Mouse (Mus musculus) heart, postnatal 14 days (tissue): ENCODE data around the gene Smug1. TPM values are rescaled to one million over a fixed set of nuclear protein-coding genes. Genes with fewer than 3 reads are reported as not detected.

Experiments used
- DNase-seq, 2 experiments: peaks; one replicate each; pipeline ENCODE4 v3.0.0; 2021 to 2022
- intact Hi-C: fragments of 180-260 bp; cut with DNase I; formaldehyde crosslinking; loops from one replicate; pipeline ENCODE4 v1.15.1; 2025
- total RNA-seq, 2 experiments: library from RNA; stranded (reverse); gene quantifications; 2 replicates each; pipeline ENCODE4 v1.2.3; 2021

Smug1 gene
- total RNA-seq, 2 experiments from 2014 or later: 13.5 to 14.0 TPM

DNA sequence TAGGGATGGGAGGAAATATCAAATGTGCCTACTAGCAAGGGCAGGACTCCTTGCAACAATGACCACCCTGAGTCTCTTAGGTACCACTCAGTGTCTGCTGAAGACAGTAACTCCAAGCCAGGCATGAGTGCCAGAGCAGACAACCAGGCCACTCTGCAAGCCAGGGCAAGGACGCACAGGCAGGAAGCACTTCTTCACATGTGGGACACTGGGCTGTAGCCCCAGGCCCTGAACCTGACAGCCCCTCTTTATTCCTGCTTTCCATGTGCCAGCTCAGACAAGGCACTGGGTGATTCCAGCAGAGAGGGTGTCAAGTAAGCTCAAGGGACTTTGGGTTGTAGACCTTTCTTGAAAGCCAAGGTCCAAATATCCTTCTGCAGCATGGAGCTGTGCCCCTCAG is 11.9 kb upstream of the Smug1 start:
- intact Hi-C loops: loop anchor here (1.0 to 5.0 kb wide), 2 partner anchors 191 to 421 kb away; no protein-coding TSS in a partner anchor
- DNase-seq: no peak

DNA sequence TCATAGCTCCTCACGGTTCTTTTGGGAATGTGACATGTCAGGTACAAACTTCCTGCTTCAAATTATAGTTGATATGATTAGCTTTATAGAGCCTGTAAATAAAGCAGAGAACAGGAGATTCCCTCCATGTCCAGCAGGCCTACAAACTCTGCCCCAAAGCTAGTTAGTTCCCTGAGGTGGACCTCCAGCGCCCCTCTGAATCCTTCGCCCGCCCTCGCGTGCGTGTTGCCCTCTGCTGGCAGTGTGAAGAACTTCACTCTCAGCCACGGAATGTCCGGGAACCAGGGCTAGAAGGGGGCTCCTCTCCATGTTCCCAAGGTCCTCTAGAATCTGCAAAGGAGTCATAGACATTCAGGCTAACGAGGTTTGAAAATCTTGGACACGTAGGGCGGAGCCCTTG is 11.2 kb upstream of the Smug1 start:
- DNase-seq: peak in 1 of 2 experiments; percentile 65
- intact Hi-C loops: loop anchor here (1.0 to 5.0 kb wide), 2 partner anchors 191 to 421 kb away; no protein-coding TSS in a partner anchor

DNA sequence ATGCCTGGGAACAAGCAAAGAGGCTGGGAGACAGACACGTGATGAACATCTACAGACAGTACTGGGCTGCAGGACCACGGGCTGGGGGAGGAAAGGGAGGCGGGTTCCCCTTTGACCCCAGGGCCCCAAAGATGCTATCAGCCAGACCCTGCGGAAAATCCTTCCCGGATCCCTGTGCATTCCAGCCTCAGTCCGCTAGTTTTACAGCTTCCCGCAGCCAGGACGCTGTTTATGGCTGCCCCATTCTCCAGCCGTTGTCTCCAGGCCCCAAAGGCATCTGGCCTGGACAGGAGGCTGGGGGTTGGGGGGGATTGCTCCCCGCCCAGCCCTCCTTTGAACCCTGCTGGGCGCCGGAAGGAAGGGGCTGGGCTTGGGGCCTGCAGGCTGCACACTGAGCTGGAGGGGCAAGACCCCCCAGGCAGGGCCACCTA is 10.7 kb upstream of the Smug1 start:
- intact Hi-C loops: loop anchor here (1.0 to 5.0 kb wide), 2 partner anchors 190 to 420 kb away; no protein-coding TSS in a partner anchor
- no peak for DNase-seq

DNA sequence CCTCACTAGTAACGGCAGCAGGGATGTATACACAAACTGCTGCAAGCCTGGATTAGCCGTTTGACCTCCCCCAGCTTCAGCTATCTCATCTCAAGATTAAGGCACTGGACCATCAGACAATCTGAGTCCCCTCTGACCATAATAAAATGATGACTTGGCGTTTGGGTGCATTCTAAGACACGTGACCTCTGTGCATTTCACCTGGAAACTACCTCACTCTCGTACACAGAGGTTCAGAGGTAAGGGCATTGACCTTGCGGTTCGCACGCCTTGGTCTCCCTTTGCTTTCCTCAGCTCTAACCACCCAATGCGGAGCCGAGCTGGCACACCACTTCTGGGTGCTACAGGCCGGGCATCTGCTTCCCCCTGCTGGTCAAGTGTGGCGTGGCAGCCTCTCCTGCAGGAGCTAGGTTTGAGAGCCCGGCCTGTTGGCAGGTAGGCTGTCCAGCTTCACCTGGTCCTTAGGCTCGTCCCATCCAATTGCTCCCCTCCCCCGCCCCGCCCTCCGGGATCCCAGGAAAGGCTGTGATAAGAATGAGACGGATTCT is 10.1 kb upstream of the Smug1 start:
- intact Hi-C loops: loop anchor here (5.0 kb wide), 1 partner anchor 420 kb away; no protein-coding TSS in a partner anchor
- peak; percentile 90 to 94 for DNase-seq

DNA sequence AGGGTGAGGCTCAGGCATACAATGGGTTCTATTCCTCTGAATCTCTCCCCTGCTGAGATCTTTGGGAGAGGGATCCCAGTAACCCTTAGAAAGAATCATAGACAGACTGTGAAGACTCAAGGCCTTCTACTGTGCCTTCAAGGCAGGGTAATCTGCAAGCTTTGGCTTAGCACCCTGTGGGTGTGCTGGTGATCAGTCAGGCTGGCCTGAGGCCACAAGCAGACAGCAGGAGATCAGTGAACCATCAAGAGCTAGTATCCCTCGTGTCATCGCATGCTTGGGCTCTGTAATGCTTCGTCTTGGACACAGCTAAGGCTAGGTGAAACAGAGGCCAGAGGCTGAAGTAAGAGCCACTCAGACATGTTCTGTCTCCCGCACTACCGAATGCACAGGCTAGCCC is 6.4 kb upstream of the Smug1 start:
- no peak for DNase-seq
- intact Hi-C loops: loop anchor here (2.0 kb wide), 1 partner anchor 186 kb away; no protein-coding TSS in a partner anchor

DNA sequence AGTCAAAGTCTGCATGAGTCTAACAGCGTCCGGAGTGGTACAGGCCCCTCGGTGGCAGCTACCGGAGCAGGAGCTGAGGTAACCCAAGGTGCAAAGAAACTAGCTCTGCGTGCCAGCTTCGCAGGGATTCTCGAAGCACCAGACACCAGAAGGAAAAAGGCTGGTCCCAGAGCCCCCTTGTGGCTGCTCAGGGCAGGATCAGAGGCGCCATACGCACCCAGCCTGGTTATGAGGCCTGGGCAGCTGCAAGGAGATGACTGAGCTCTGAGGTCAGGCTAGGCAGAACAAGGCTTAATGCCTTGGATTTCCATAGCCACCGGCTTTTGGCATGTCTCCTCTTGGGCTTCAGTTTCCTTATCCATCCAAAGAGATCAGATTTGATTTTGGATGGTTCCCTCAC is 5.6 kb upstream of the Smug1 start:
- intact Hi-C loops: loop anchor here (2.0 kb wide), 1 partner anchor 186 kb away; no protein-coding TSS in a partner anchor
- peak; percentile 57 to 73 for DNase-seq

DNA sequence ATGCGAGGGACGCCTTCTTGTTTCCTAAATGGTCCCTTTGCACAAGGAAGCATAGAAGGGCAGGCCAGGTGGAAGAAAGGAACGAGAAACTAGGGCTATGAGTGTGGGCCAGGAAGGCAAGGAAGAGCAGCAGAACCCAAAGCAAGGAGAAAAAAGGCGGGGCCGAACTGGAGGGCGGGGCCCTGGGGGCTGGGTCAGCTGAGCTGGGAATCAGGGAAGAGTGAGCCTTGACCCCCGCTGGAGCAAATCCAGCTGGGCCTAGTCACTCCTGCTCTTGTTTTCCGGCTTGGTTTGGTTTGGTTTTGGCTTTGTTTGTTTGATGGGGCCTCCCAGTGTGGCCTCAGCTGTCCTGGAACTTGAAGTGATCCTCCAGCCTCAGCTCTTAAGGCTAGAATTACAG is 4.4 kb upstream of the Smug1 start:
- intact Hi-C loops: no loop called here
- no peak for DNase-seq

DNA sequence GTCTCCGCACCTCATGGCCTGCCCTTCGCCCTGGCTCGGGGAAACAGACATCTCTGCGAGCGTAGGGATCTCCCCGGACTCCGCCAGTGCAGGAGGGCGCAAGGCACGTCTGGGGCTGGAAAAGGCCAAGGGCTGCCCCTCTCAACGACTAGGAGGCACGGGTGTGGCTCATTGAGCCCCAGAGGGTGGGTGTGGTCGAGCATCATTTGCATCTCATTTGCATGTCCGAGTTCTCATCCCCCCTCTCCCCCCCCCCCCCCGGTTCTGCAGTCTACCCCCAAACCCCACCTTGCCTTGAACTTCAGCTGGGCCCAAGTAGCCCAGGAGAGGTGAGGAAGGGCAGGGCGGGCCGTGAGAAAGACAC is 3.4 kb upstream of the Smug1 start:
- no peak for DNase-seq
- intact Hi-C loops: no loop called here

DNA sequence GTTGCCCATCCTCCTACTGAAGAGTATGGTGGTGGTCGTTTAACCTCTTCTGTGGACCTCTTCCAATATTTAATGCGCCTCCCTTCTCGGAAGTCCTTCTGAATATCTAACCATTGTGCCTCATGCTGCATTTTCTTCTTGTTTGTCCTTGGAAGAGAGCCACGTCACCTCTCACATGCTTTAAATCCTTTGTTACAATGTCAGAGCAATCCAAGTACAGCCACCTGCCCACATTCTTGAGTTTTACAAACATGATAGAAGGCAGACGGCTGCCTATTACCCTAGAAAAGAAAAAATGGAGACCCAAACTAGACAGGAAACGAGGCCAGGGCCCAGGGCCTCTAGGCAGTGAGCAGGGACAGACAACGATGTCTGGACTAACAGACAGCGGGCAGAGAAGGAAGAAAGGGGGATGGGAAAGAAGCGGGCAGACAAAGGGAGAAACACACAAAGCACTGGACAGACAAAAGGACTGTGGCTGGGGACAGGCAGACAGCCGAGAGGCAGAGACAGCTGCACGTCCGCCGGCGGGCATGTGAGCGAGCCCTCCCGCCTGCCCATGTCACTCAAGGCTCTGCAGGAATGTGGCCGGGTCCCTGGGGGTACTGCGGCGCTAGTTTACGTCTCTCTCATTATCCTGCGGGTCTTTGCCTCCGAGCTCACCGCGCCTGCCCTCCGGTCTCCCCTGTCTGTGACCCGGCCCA is 2.9 kb upstream of the Smug1 start:
- intact Hi-C loops: no loop called here
- no peak for DNase-seq

DNA sequence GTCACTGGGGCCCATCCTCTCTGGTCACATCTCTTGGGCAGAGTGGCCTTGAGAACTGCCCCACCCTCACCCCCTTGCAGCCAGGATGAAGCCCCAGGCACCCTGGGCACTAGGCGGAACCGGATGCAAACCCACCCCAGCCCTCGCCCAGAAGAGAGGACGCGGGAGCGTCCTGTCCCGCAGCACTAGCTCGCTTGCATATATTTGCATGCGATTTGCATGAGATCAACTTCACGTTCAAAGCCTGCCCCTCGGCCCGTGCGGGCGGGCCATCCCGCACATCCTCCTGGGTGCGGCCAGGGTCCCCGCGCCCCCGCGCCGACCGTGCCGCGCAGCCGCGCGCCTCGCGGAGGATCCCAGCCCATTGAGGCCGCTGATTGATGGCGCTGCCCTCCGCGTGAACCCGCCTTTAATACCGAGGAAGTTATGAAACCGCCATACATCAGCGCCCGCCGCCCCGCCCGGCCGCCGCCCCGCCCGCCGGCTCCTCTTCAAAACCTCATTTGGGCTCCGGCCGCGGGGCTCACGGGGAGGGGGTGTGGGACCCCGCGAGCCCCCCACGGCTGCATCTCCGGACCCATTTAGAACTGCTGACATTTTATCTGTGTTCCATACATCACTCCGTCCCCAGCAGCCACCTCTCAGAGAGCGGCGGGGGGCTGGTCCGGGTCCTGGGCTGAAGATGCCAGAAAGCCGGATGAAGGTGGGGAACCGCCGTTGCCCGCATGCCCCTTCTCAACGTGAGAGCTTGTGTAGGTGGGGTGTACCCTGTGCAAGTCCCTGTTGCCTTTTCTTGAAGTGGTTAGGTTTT is 2.1 kb upstream of the Smug1 start:
- no peak for DNase-seq
- intact Hi-C loops: no loop called here

DNA sequence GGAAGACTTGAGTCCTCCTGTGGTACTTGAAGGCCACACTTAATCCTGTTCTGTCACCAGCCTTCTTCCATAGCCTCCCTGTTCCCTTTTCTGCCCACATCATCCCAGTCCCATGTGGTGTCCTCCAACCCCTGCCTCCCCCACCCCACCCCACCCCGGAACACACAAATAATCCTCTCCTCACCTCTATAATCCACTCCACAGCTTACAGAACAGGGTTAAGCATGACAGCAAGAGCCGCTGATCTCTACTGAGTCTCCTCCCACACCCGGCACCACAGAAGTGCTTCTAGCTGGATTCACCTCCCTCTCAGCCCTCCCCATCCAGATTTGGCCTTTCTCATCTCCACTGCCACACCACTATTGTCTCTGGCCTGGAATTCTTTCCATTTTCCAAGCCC is 894 bp upstream of the Smug1 start:
- intact Hi-C loops: no loop called here
- DNase-seq: no peak

DNA sequence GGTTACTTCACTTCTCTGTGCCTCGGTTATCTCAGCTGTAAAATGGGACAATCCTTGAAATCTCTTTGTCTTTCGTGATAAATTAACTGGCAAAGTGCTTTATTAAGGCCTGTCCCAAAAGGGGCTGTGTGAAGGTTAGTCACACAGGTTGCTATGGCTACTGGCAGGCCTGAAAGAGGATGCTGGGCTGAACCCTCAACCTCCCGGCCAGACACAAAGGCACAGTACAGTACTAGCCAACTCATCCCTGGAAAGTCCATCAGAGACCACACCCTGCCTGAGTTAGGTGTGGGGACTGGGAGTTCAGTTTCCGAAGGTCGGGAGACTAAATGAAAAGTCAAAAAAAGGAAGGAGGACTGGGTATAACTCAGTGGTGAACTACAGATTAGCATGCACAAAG is 968 bp downstream of the Smug1 start:
- intact Hi-C loops: loop anchor here (2.0 kb wide), 2 partner anchors 153 to 179 kb away; no protein-coding TSS in a partner anchor
- DNase-seq: no peak

DNA sequence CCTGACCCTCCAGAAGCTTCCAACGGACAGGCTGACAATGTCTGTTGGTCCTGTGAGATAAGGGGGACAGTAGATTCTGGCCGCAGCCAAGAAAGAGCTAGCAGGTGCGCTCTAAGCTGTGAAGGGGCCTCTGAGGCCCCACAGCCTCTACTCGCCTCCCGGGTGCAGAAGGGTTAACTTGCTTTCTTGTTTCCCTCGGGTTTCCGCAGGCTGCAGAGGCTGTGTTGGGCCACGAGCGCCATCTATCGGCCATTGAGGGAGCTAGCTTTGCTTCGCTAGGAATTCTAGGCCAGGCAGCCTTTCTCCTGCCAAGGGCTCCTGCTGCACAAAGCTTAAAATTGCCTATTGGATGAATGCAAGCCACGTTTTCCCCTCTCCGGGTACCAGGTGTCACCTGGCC is 1.5 kb downstream of the Smug1 start:
- intact Hi-C loops: loop anchor here (2.0 kb wide), 2 partner anchors 153 to 179 kb away; no protein-coding TSS in a partner anchor
- DNase-seq: peak; percentile 89 to 94

DNA sequence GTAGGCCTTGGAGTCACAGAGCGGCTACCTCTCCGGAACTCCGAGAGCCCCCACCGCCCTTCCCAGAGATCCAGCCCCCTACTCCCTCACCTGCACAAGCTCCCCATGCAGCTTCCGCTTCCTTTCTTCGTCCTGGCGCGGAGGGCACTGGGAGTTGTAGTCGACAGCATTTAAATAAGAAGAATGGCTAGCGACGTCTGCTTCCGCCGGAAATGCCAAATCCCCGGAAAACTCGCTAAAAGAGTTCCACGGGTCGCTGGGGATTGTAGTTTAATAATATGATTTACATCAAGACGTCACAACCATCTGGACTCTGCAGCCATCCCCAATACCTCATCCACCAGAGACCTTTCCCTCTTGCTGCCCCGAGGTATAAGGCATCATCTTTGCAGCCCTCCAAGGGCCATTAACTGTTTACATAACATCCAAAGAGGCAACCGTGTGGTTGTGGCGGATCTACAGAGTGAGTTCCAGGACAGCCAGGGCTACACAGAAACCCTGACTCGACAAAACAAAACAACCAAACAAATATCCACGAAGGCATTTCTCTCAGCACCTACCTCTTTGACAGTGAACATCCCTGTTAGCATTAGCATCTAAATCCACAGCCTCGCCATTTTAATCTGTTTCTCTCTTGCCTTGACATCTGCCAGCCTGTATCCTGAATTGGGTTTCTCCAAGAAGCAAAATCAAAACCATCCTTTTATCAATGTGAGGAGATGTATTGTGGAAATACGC is 3.5 kb downstream of the Smug1 start:
- peak; percentile 84 to 91 for DNase-seq
- intact Hi-C loops: no loop called here

DNA sequence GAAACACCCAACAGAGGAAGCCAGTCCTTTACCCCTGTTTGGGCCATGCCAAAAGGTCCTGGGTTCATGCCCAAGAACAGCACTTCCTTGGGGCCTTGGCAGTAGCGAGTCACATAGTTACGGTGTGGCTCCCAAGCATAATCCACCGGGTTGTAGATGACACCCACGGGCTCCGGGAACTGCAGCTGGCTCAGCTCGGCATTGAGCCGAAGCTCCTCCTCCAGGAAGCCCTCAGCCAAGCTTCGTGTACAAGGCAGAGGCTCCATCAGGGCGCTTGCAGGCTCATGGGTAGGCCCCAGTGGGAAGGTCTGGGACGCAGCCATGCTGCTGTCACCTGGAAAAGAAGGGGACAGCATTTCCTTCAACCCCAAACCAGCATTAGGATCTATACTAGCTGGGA is 9.3 kb downstream of the Smug1 start:
- DNase-seq: no peak

DNA sequence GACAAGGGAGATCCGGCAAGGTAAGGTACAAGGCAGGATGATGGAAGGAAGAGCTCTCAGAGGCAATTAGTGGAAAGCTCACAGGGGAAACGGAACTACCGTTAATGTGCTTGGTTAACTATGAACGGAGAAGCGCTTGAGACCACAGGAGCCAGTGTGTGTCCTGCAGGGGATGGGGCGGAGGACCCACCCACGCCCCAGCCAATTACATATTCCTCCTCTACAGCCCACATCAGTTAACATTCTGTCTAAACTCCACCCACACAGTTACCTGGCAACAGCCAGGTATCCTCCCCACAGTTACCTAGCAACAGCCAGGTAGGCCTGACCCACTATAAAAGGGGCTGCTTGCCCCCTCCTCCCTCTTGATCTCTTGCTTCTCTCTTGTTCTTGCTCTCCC is 10.0 kb downstream of the Smug1 start:
- DNase-seq: no peak
- intact Hi-C loops: no loop called here

More for the DNA sequence above, 9.3 kb downstream of the Smug1 start:
- intact Hi-C loops: no loop called here

DNA sequence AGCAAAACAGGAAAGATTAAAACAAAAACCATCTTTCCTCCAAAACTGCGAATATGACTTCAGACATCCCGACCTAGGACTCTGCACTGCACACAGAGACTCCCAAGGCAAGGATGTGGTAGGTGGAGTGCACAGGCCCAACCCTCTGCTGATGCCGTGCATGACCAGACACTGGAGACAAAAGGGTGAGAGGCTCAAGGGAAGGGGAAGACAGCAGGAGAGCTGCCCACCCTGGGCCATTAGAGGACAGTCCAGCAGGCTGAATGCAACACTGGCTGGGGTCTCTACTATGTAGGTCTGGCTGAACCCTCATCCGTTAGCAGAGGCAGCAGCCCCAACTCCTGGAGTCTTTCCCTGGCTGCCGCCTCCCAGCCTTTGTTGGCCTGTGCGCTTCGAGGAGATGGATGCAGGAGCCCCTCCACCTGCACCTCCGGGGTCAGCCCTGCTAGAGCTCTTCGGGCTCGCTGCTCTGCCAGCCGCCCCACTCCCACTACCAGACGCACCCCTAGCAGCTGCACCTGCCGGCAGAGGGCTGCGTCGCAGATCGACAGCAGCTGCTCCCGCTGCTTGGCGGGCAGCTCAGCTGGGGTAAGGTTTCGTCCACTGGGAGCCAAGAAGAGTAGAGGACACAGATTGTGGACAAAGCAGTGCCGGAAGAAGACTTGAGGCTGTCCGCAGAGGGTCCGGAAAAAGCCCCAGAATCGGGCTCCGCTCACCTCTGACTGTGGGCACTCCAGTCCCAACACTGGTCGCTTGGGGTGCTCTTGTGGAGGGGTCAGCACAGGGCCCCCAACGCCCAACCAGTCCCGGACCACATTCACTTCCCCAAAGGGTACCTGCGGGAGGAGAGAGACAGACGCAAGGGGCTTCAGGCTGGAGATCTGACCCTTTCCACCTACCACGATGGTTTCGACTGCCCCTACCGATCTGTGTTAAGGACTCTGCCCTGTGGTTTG is 11.2 kb downstream of the Smug1 start:
- no peak for DNase-seq
- intact Hi-C loops: no loop called here

DNA sequence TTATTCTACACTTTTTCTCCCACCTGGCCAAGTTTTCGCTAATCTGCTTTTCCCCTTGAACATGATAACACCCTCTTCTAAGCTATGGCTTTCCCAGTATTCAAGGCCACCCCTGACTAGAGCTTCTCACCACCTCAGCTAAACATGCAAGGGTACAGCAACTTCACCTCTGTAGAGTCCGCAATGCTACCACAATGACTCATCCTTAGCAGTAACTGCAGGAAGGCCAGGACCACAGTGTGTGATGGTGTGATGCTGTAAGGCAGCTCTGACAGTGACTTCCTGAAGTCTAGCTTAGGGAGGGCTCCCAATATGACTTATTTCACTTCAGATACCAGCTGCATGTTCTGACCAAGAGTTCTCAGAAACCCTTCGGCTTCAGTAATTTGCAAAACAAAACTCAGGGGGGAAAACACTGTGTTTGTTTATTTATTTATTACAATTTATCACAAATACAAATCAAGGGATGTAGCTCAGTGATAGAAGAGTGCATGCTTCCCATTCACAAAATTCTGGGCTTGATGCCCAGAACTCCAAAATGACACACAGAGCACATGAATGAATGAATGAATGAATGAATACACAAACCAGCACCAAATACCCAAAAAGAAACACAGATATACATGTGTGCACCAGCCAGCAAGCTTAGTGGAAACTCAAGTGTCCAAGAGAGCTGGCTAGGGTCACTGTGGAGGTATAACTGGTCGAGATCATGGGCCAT is 13.8 kb downstream of the Smug1 start:
- intact Hi-C loops: no loop called here
- no peak for DNase-seq

DNA sequence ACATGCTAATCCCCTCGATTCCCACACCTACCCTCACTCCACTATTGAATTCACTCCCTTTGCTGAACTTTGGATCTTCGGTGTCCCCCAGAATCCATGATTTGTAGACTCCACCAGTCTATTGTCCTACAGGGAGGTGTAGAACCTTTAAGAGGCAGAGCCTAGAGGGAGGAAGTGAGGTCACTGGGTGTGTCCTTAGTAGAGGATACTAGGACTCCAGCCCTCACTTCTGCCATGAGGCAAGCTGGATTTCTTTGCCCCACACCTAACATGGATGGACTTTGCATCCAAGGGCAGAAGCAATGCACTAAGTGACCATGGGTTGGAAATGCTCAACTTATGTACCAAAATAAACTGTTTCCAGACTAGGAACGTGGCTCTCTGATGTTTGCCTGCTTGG is 14.5 kb downstream of the Smug1 start:
- no peak for DNase-seq
- intact Hi-C loops: no loop called here
